Mouse (Mus musculus): Measurements from ENCODE around the gene Gpc2.

Gene Gpc2

GRCm38 (mm10) chr5:138260834-138261233, 19.0 kb downstream of the Gpc2 start:
- DNase-seq: no peak

- DNase-seq: no peak
These were observed 19.8 kb downstream of the Gpc2 start for GRCm38 (mm10) chr5:138260051-138260450.

GRCm38 (mm10) chr5:138258993-138259392, 20.8 kb downstream of the Gpc2 start:
- no peak for DNase-seq

GRCm38 (mm10) chr5:138258542-138258941, 21.3 kb downstream of the Gpc2 start:
- no peak for DNase-seq

- no peak for DNase-seq
These were observed 21.7 kb downstream of the Gpc2 start for GRCm38 (mm10) chr5:138258078-138258477.

- no peak for DNase-seq
These were observed 22.2 kb downstream of the Gpc2 start for GRCm38 (mm10) chr5:138257585-138257978.

GRCm38 (mm10) chr5:138256966-138257584, 22.7 kb downstream of the Gpc2 start:
- peak; percentile 30 for DNase-seq

GRCm38 (mm10) chr5:138256094-138256467, 23.7 kb downstream of the Gpc2 start:
- DNase-seq: no peak

- DNase-seq: peak; percentile 86 to 92
These were observed 24.3 kb downstream of the Gpc2 start, which contains the start of gene Lamtor4 for GRCm38 (mm10) chr5:138255353-138256093. Gene Lamtor4 (plus strand): TSS chr5:138255482.

- DNase-seq: no peak
These were observed 26.7 kb downstream of the Gpc2 start for GRCm38 (mm10) chr5:138253061-138253460.

GRCm38 (mm10) chr5:138251144-138251543, 28.7 kb downstream of the Gpc2 start:
- no peak for DNase-seq

- no peak for DNase-seq
These were observed 38.3 kb downstream of the Gpc2 start for GRCm38 (mm10) chr5:138241511-138241910.

GRCm38 (mm10) chr5:138234224-138234623, 45.6 kb downstream of the Gpc2 start:
- no peak for DNase-seq

GRCm38 (mm10) chr5:138233778-138234177, 46.0 kb downstream of the Gpc2 start:
- DNase-seq: no peak

- no peak for DNase-seq
These were observed 50.3 kb downstream of the Gpc2 start for GRCm38 (mm10) chr5:138229511-138229910.

- DNase-seq: peak; percentile 53 to 56
These were observed 51.8 kb downstream of the Gpc2 start for GRCm38 (mm10) chr5:138228026-138228425.

- no peak for DNase-seq
These were observed 52.4 kb downstream of the Gpc2 start for GRCm38 (mm10) chr5:138227367-138227766.

- no peak for DNase-seq
These were observed 53.3 kb downstream of the Gpc2 start for GRCm38 (mm10) chr5:138226491-138226890.

GRCm38 (mm10) chr5:138225700-138226099, 54.1 kb downstream of the Gpc2 start, which contains the start of gene Nxpe5:
Gene Nxpe5 (plus strand): TSS chr5:138225898.
- DNase-seq: no peak

Measured in thymus, postnatal 36 days (tissue).